Mouse (Mus musculus): Measurements from ENCODE around the gene Lrrk2. TPM values are rescaled to one million over a fixed set of nuclear protein-coding genes. Genes with fewer than 3 reads are reported as not detected.
A peak's percentile ranks its signal among the peaks of the same experiment; 100 is the strongest.
"Not testable (repeated sequence)": the region's sequence is repeated elsewhere in the genome, so short reads cannot be mapped to it uniquely, and the experiment has no call there.

Gene Lrrk2
- polyA plus RNA-seq, 1 experiment from 2014 or later = 4.1 TPM

DNA sequence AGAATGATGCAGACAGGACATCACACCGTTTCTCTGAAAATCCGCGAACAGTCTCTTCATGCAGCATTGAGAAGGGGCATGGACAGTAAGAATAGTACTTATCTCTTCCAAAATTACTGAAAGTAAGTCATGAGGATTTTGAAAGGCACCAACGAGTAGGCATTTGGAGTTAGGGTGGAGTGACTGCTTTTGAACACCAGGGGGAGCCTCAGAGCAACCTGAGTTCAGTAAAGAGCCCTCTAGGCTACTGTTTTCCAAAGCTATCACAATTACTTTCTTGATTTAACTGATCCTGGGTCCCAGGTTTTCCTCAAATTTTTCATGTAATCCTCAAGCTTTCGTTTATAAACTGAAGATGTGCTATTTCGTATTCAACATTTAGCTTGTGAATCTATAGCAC is 108.2 kb downstream of the Lrrk2 start:
- Histone ChIP-seq H3K36me3 (replicated peaks; ENCODE audit: control insufficient read depth, insufficient read depth, low read depth, low read length) (no peaks in the 10 kb centered on the region), H3K4me1 (ENCODE audit: control insufficient read depth, insufficient read depth, low read length) (no peaks in the 10 kb centered on the region), H3K4me2 (ENCODE audit: low read depth, low read length) (no peak overlapping the region), H3K27ac (replicated peaks; ENCODE audit: low read depth, low read length) (no peak overlapping the region), H3K9me3 (replicated peaks; ENCODE audit: control insufficient read depth, low read length) (no peaks in the 10 kb centered on the region), H3K4me3 (ENCODE audit: low read depth, low read length) (no peak overlapping the region), H3K27me3 (ENCODE audit: control insufficient read depth, insufficient read depth, low read length) (no peaks in the 10 kb centered on the region), H3K9ac (replicated peaks; ENCODE audit: low read length) (no peak overlapping the region)
- ATAC-seq (replicated peaks; ENCODE audit: insufficient number of reproducible peaks, low FRiP score, low TSS enrichment, low read depth) = no peak
- 26% methylated on average over 6 of the region's 6 CpGs for whole genome bisulfite sequencing
- peak; percentile 70 for DNase-seq (ENCODE audit: low spot score)

DNA sequence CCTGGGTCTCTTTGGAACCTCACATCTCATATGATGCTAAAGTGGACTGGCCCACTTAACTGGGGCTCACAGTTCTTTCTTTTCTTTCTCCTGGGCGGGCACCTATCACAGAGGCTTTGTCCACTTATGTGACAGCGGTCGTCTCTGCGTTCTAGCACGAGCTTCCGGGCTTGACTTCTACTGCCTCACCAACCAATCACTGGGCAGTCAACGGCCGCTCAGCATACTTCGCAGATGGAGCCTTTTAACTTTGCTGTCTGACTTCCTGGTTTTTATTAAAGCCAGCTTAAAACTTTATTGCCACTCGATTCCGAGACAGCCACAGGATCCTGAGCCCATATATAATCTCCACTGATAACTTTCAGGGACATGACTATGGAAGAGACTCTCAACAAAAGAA is 115.4 kb downstream of the Lrrk2 start:
- Histone ChIP-seq H3K27me3 (ENCODE audit: control insufficient read depth, insufficient read depth, low read length) (no peaks in the 10 kb centered on the region), H3K4me3 (ENCODE audit: low read depth, low read length) (no peak overlapping the region), H3K27ac (replicated peaks; ENCODE audit: low read depth, low read length) (no peak overlapping the region), H3K9ac (replicated peaks; ENCODE audit: low read length) (no peak overlapping the region), H3K36me3 (replicated peaks; ENCODE audit: control insufficient read depth, insufficient read depth, low read depth, low read length) (no peaks in the 10 kb centered on the region), H3K4me1 (ENCODE audit: control insufficient read depth, insufficient read depth, low read length) (no peaks in the 10 kb centered on the region), H3K9me3 (replicated peaks; ENCODE audit: control insufficient read depth, low read length) (no peaks in the 10 kb centered on the region), H3K4me2 (ENCODE audit: low read depth, low read length) (no peak overlapping the region)
- 77% methylated on average over 11 of the region's 11 CpGs for WGBS
- DNase-seq (ENCODE audit: low spot score) = no peak
- ATAC-seq (replicated peaks; ENCODE audit: insufficient number of reproducible peaks, low FRiP score, low TSS enrichment, low read depth) = no peak

DNA sequence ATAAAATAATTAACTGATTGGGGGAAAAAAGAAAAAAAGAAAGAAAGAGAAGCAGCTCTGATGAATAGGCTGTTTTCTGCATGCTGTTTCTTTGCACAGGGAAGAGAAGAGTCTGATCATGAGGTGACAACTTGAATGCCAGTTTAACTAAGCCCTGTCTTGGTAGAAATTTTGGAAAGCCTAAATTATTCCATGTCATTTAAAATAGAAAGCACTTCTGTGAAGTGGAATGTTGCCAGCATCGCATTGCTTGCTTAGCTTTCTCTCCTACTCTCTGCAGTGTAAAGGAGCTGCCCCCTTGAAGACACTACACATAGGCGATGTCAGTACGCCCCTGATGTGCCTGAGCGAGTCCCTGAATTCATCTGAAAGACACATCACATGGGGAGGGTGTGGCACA is 133.5 kb downstream of the Lrrk2 start:
- Histone ChIP-seq H3K27me3 (ENCODE audit: control insufficient read depth, insufficient read depth, low read length) (no peaks in the 10 kb centered on the region), H3K4me1 (ENCODE audit: control insufficient read depth, insufficient read depth, low read length) (no peaks in the 10 kb centered on the region), H3K9ac (replicated peaks; ENCODE audit: low read length) (no peak overlapping the region), H3K27ac (replicated peaks; ENCODE audit: low read depth, low read length) (no peak overlapping the region), H3K36me3 (replicated peaks; ENCODE audit: control insufficient read depth, insufficient read depth, low read depth, low read length) (no peaks in the 10 kb centered on the region), H3K9me3 (replicated peaks; ENCODE audit: control insufficient read depth, low read length) (no peaks in the 10 kb centered on the region), H3K4me3 (ENCODE audit: low read depth, low read length) (no peak overlapping the region), H3K4me2 (ENCODE audit: low read depth, low read length) (no peak overlapping the region)
- 87% methylated on average over 4 of the region's 4 CpGs for WGBS
- ATAC-seq (replicated peaks; ENCODE audit: insufficient number of reproducible peaks, low FRiP score, low TSS enrichment, low read depth) = no peak
- DNase-seq (ENCODE audit: low spot score) = no peak

DNA sequence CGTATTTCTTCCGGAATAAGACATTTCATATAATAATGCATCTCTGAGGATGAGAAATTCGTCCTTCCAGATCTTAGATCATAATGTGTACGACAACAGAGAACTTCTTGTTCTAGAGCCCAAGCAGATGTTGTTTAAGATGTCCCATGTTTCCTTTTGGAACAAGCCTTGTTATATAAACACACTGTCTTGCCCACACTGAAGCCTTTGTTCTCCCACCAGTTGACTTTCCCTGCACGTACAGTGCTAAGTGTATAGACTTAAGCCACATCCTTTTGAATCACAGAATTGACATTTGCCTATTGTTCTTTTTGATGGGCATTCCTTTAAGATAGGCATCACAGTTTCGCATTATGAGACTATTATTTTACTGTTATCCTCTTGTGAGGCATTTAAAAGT is 162.3 kb downstream of the Lrrk2 start:
- 75% methylated on average over 6 of the region's 6 CpGs for WGBS
- no peaks in the 10 kb centered on the region for H3K27me3 ChIP-seq (ENCODE audit: control insufficient read depth, insufficient read depth, low read length)
- no peak overlapping the region for H3K4me3 ChIP-seq (ENCODE audit: low read depth, low read length)
- ATAC-seq (replicated peaks; ENCODE audit: insufficient number of reproducible peaks, low FRiP score, low TSS enrichment, low read depth) = no peak
- no peaks in the 10 kb centered on the region for H3K36me3 ChIP-seq (replicated peaks; ENCODE audit: control insufficient read depth, insufficient read depth, low read depth, low read length)
- H3K9ac ChIP-seq (replicated peaks; ENCODE audit: low read length) = no peak overlapping the region
- no peaks in the 10 kb centered on the region for H3K4me1 ChIP-seq (ENCODE audit: control insufficient read depth, insufficient read depth, low read length)
- no peak overlapping the region for H3K4me2 ChIP-seq (ENCODE audit: low read depth, low read length)
- no peaks in the 10 kb centered on the region for H3K9me3 ChIP-seq (replicated peaks; ENCODE audit: control insufficient read depth, low read length)
- no peak for DNase-seq (ENCODE audit: low spot score)
- H3K27ac ChIP-seq (replicated peaks; ENCODE audit: low read depth, low read length) = no peak overlapping the region

DNA sequence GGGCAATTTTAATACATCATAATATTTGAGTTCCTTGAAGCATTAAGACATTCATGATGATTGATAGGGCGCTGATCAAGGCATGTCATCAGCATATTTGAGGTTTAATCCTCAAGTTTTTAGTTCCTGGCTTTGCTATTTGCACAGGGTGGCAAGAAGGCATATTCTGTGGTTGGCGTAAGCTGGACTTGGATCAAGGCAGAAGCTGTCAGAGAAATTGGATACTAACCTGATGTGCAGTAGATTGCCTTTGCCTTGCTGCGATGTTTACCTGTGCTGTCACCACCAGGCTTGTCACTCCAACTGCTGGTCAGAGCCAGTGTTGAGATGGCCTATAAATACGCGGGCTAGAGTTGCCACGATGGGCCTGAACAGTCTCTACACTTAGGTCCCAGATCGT is 165.0 kb downstream of the Lrrk2 start, which contains the start of gene Smgc:
Smgc (plus strand) TSS at position 301 of the 400 bp plus-strand sequence.
- Histone ChIP-seq H3K27me3 (ENCODE audit: control insufficient read depth, insufficient read depth, low read length) (no peaks in the 10 kb centered on the region), H3K27ac (replicated peaks; ENCODE audit: low read depth, low read length) (no peak within 1 kb of the TSS), H3K36me3 (replicated peaks; ENCODE audit: control insufficient read depth, insufficient read depth, low read depth, low read length) (no peaks in the 10 kb centered on the region), H3K9ac (replicated peaks; ENCODE audit: low read length) (no peak within 1 kb of the TSS), H3K4me1 (ENCODE audit: control insufficient read depth, insufficient read depth, low read length) (no peaks in the 10 kb centered on the region), H3K4me3 (ENCODE audit: low read depth, low read length) (no peak within 1 kb of the TSS), H3K9me3 (replicated peaks; ENCODE audit: control insufficient read depth, low read length) (no peaks in the 10 kb centered on the region), H3K4me2 (ENCODE audit: low read depth, low read length) (no peak within 1 kb of the TSS)
- no peak for DNase-seq (ENCODE audit: low spot score)
- ATAC-seq (replicated peaks; ENCODE audit: insufficient number of reproducible peaks, low FRiP score, low TSS enrichment, low read depth) = no peak
- 91% methylated on average over 7 of the region's 7 CpGs for WGBS

DNA sequence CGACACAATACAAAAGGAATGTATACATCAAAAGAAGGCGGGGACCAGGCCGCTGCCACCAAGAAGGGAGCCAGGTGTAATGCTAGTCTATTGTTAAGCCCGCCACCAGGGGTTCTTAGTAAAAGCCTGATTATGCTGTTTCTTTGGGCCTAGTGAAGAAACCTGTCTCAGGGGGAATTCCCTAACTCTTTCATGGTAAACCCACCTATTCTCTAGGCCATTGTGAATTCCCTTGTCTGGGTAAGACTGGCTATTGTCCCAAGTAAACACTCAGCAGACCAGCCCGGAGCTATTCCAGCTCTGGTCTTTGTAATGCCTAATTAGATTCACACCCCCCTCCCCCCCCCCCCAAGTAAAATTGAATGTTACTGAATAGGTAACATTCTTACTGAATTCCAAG is 191.2 kb downstream of the Lrrk2 start:
- H3K4me2 ChIP-seq (ENCODE audit: low read depth, low read length); H3K9ac ChIP-seq (replicated peaks; ENCODE audit: low read length); ATAC-seq (replicated peaks; ENCODE audit: insufficient number of reproducible peaks, low FRiP score, low TSS enrichment, low read depth); H3K36me3 ChIP-seq (replicated peaks; ENCODE audit: control insufficient read depth, insufficient read depth, low read depth, low read length); H3K27ac ChIP-seq (replicated peaks; ENCODE audit: low read depth, low read length); H3K4me3 ChIP-seq (ENCODE audit: low read depth, low read length); H3K4me1 ChIP-seq (ENCODE audit: control insufficient read depth, insufficient read depth, low read length); H3K9me3 ChIP-seq (replicated peaks; ENCODE audit: control insufficient read depth, low read length); H3K27me3 ChIP-seq (ENCODE audit: control insufficient read depth, insufficient read depth, low read length): not testable (repeated sequence)
- DNase-seq (ENCODE audit: low spot score) = peak; percentile 4
- WGBS = 21% methylated on average over 5 of the region's 5 CpGs

Other genes with a start within 250 kb of the Lrrk2 start
- gene Slc2a13, start 99.9 kb upstream of the Lrrk2 start, polyA plus RNA-seq (2014; fragmentation: Nextera tagmentation; extraction: Ambion mirVana) = 1.5 and 2.0 TPM in 2 replicates
- not detected in 2 replicates for gene Smgc, start 165.1 kb downstream of the Lrrk2 start, polyA plus RNA-seq (2014; fragmentation: Nextera tagmentation; extraction: Ambion mirVana)

All from embryonic facial prominence, embryonic 11.5 days (tissue).